Mouse (Mus musculus) G1E (cell line): Measurements from ENCODE around the gene Atxn7l1.

Source experiments
- CTCF ChIP-seq: IDR thresholded peaks from 2 replicates; pipeline ENCODE4 v1.5.1; 2012; ENCODE audit warnings: low read depth, low read length, inconsistent platforms, mixed read lengths
- TAL1 ChIP-seq: conservative IDR thresholded peaks from 2 replicates; pipeline ENCODE4 v1.6.1; 2012; ENCODE audit warnings: low read depth, low read length, inconsistent platforms, mixed read lengths

DNA sequence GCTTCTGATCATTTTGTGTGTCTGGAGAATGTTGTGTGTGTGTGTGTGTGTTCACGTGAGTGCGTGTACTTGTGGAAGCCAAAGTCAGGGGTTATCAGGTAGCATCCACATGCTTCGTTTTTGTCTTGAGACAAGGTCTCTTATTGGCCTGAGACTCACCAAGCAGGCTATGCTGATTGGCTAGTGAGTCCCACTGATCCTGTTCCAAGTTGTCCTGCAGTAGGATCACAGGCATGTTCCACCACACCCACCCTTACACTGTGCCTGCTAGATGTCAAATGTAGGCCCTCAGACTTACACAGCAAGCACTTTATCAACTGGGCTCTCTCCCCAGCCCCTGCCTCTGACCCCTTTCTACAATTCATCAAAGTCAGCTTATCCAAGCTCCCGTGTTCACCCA lies 187.9 kb downstream of the Atxn7l1 start:
- no peak for TF ChIP-seq TAL1
- TF ChIP-seq CTCF: no peak
